Mouse (Mus musculus): ENCODE measurements at regions not wholly inside any gene's neighbourhood (a gene's known extent, or its start where the extent isn't known, plus 50 kb on each side); places are given as distances from the start of the nearest gene placed in this dataset.

- TF ChIP-seq CTCF (IDR thresholded peaks at IDR 0.05 in 2 of 3, conservative IDR thresholded peaks at IDR 0.05 in 1 of 3; ENCODE audit: control insufficient read depth in 1 of 3, insufficient read depth in 1 of 3, low read depth in 2 of 3, low read length in 3 of 3, poor library complexity in 1 of 3, severe bottlenecking in 1 of 3) (no peak), MAZ (IDR thresholded peaks at IDR 0.05; ENCODE audit: low read depth, low read length) (no peak), USF2 (IDR thresholded peaks at IDR 0.05; ENCODE audit: borderline replicate concordance in 1 of 2, insufficient read depth in 1 of 2, low read depth in 1 of 2, low read length in 2 of 2) (no peak), HCFC1 (IDR thresholded peaks at IDR 0.05; ENCODE audit: low read depth, low read length) (no peak), POLR2AphosphoS2 (IDR thresholded peaks at IDR 0.05; ENCODE audit: low read length) (no peak), ZC3H11A (IDR thresholded peaks at IDR 0.05; ENCODE audit: low read depth, low read length) (no peak), EP300 (IDR thresholded peaks at IDR 0.05; ENCODE audit: low read depth in 1 of 2, low read length in 2 of 2) (no peak), POLR2A (IDR thresholded peaks at IDR 0.05; ENCODE audit: control insufficient read depth in 1 of 2, insufficient read depth in 1 of 2, low read depth in 1 of 2, low read length in 2 of 2, poor library complexity in 1 of 2) (no peak), KAT2A (conservative IDR thresholded peaks at IDR 0.05; ENCODE audit: low read depth, low read length) (no peak), UBTF (IDR thresholded peaks at IDR 0.05; ENCODE audit: borderline replicate concordance, insufficient read depth, low read depth, low read length) (no peak)
Observed at GRCm38 (mm10) chr11:92999603-93000002, 98.2 kb upstream of the Car10 start.

Measured in MEL (cell line).